Mouse (Mus musculus): ENCODE results near the gene E2f6. TPM values are rescaled to one million over a fixed set of nuclear protein-coding genes. Genes with fewer than 3 reads are reported as not detected.

E2f6 gene
- total and polyA plus RNA-seq, 3 experiments: 9.3 to 36.1 (median 20.0) TPM

DNA sequence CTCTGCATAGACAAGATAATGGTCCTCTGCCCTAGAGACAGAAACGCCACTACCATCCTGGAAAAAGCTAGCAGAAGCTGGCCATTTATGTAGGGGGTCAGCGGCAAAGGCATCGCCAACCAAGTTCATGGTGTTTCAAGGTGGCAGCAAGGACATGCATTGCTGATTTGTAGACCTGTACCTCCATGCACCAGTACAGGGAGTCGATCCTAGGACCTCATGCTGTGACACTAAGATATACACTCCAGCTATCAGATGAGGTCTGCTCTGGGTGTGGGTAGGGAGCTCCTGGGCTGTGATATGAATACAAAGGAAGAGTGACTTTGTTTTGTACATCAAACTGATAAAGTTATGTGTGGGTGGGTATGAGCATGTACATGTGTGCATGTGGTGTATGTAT lies 69.3 kb downstream of the E2f6 start:
- Histone ChIP-seq H3K36me3 (replicated peaks in 1 of 2; ENCODE audit: control insufficient read depth in 1 of 2, insufficient read depth in 1 of 2, low read length in 1 of 2) (no peaks in the 10 kb centered on the region), H3K9me3 (replicated peaks; ENCODE audit: low read length) (no peaks in the 10 kb centered on the region), H3K27ac (ENCODE audit: insufficient read depth, low read depth) (no peak overlapping the region), H3K4me3 (replicated peaks in 1 of 3; ENCODE audit: low read depth in 2 of 3, low read length in 2 of 3, poor library complexity in 1 of 3) (no peak overlapping the region), H3K79me2 (replicated peaks; ENCODE audit: control insufficient read depth, extremely low read depth, insufficient read depth, poor library complexity, severe bottlenecking) (no peaks in the 10 kb centered on the region), H3K9ac (ENCODE audit: insufficient read depth, low read depth) (no peak overlapping the region), H3K27me3 (replicated peaks) (no peaks in the 10 kb centered on the region), H3K4me2 (ENCODE audit: insufficient read depth, low read depth, poor library complexity, severe bottlenecking) (no peak overlapping the region), H3K4me1 (ENCODE audit: control insufficient read depth in 1 of 2, insufficient read depth in 2 of 2) (peaks cover 28 to 46% of the 10 kb centered on the region in 2 experiments)
- dilution Hi-C loops (cut with MboI; ENCODE audit: extremely low pct_ligation_motif_present, extremely low pct_unique_long_range_greater_than_20kb, low sequenced_read_pairs): no loop called here
- no peak for TF ChIP-seq ZMIZ1 (IDR thresholded peaks at IDR 0.05; ENCODE audit: low read depth, low read length)
- TF ChIP-seq CHD1 (IDR thresholded peaks at IDR 0.05; ENCODE audit: low read depth, low read length): no peak
- TF ChIP-seq SIN3A (IDR thresholded peaks at IDR 0.05; ENCODE audit: low read length): no peak
- TF ChIP-seq E2F4 (IDR thresholded peaks at IDR 0.05; ENCODE audit: insufficient replicate concordance, low read depth, low read length): no peak
- TF ChIP-seq USF1 (IDR thresholded peaks at IDR 0.05; ENCODE audit: low read depth, low read length): no peak
- TF ChIP-seq JUND (conservative IDR thresholded peaks at IDR 0.05; ENCODE audit: low read depth, low read length): no peak
- TF ChIP-seq CHD2 (IDR thresholded peaks at IDR 0.05; ENCODE audit: low read length): no peak
- no peak for TF ChIP-seq ZKSCAN1 (IDR thresholded peaks at IDR 0.05; ENCODE audit: borderline replicate concordance, low read depth, low read length)
- no peak for TF ChIP-seq TCF12 (IDR thresholded peaks at IDR 0.05; ENCODE audit: low read depth, low read length)
- no peak for TF ChIP-seq TBP (conservative IDR thresholded peaks at IDR 0.05; ENCODE audit: low read depth, low read length)
- no peak for TF ChIP-seq GABPA (IDR thresholded peaks at IDR 0.05; ENCODE audit: insufficient replicate concordance, low read depth, low read length)
- no peak for TF ChIP-seq USF2 (conservative IDR thresholded peaks at IDR 0.05; ENCODE audit: low read depth, low read length)
- no peak for TF ChIP-seq UBTF (IDR thresholded peaks at IDR 0.05; ENCODE audit: low read depth, low read length)
- no peak for TF ChIP-seq PAX5 (IDR thresholded peaks at IDR 0.05; ENCODE audit: low read length)
- TF ChIP-seq EP300 (IDR thresholded peaks at IDR 0.05; ENCODE audit: low read length): no peak
- in situ Hi-C loops (cut with MboI; ENCODE audit: low pct_ligation_motif_present, low pct_unique_long_range_greater_than_20kb, low sequenced_read_pairs): no loop called here
- no peak for DNase-seq (ENCODE audit: extremely low read depth)

DNA sequence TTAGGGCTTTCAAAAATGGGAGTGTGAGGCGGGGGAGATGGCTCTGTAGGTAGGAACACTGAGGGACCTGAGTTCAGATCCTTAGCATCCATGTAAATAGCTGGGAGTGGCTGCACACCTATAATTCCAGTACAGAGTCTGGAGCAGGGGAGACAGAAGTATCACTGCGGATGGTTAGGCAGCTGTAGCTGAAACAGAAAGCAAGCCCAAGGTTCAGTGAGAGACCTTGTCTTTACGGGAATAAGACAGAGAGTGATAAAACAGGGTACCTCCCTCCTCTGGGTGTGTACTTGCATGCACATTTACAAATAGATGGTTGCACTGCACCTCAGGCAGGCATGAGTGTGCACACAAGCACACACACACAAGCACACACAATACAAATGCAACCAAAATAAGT lies 71.7 kb downstream of the E2f6 start:
- no peak overlapping the region for H3K27ac ChIP-seq (ENCODE audit: insufficient read depth, low read depth)
- H3K9ac ChIP-seq (ENCODE audit: insufficient read depth, low read depth): no peak overlapping the region
- H3K4me3 ChIP-seq (replicated peaks in 1 of 3; ENCODE audit: low read depth in 2 of 3, low read length in 2 of 3, poor library complexity in 1 of 3): no peak overlapping the region
- no peak for DNase-seq (ENCODE audit: extremely low read depth)
- in situ Hi-C loops (cut with MboI; ENCODE audit: low pct_ligation_motif_present, low pct_unique_long_range_greater_than_20kb, low sequenced_read_pairs) (no loop called here), dilution Hi-C loops (cut with MboI; ENCODE audit: extremely low pct_ligation_motif_present, extremely low pct_unique_long_range_greater_than_20kb, low sequenced_read_pairs) (no loop called here)
- H3K9me3 ChIP-seq (replicated peaks; ENCODE audit: low read length): no peaks in the 10 kb centered on the region
- H3K79me2 ChIP-seq (replicated peaks; ENCODE audit: control insufficient read depth, extremely low read depth, insufficient read depth, poor library complexity, severe bottlenecking): no peaks in the 10 kb centered on the region
- no peak for TF ChIP-seq ELF1 (IDR thresholded peaks at IDR 0.05; ENCODE audit: low read depth, low read length)
- no peak for TF ChIP-seq MAX (IDR thresholded peaks at IDR 0.05; ENCODE audit: low read length)
- no peak for TF ChIP-seq JUND (conservative IDR thresholded peaks at IDR 0.05; ENCODE audit: low read depth, low read length)
- no peak for TF ChIP-seq HCFC1 (IDR thresholded peaks at IDR 0.05; ENCODE audit: low read depth, low read length)
- TF ChIP-seq CTCF (conservative IDR thresholded peaks at IDR 0.05 in 1 of 2, IDR thresholded peaks at IDR 0.05 in 1 of 2; ENCODE audit: low read depth in 2 of 2, low read length in 2 of 2): no peak
- TF ChIP-seq UBTF (IDR thresholded peaks at IDR 0.05; ENCODE audit: low read depth, low read length): no peak
- no peak for TF ChIP-seq GABPA (IDR thresholded peaks at IDR 0.05; ENCODE audit: insufficient replicate concordance, low read depth, low read length)
- TF ChIP-seq ZKSCAN1 (IDR thresholded peaks at IDR 0.05; ENCODE audit: borderline replicate concordance, low read depth, low read length): no peak
- no peak for TF ChIP-seq CHD1 (IDR thresholded peaks at IDR 0.05; ENCODE audit: low read depth, low read length)
- no peak for TF ChIP-seq MAZ (IDR thresholded peaks at IDR 0.05; ENCODE audit: low read depth, low read length)
- TF ChIP-seq PAX5 (IDR thresholded peaks at IDR 0.05; ENCODE audit: low read length): no peak
- TF ChIP-seq MYC (IDR thresholded peaks at IDR 0.05; ENCODE audit: low read depth, low read length): no peak
- no peak for TF ChIP-seq NELFE (IDR thresholded peaks at IDR 0.05; ENCODE audit: low read depth, low read length)
- TF ChIP-seq NRF1 (IDR thresholded peaks at IDR 0.05; ENCODE audit: low read depth, low read length): no peak
- TF ChIP-seq ZC3H11A (IDR thresholded peaks at IDR 0.05; ENCODE audit: low read depth, low read length): no peak
- no peak for TF ChIP-seq EP300 (IDR thresholded peaks at IDR 0.05; ENCODE audit: low read length)
- TF ChIP-seq TBP (conservative IDR thresholded peaks at IDR 0.05; ENCODE audit: low read depth, low read length): no peak
- peaks cover 16 to 22% of the 10 kb centered on the region in 2 experiments for H3K4me1 ChIP-seq (ENCODE audit: control insufficient read depth in 1 of 2, insufficient read depth in 2 of 2)
- no peak overlapping the region for H3K4me2 ChIP-seq (ENCODE audit: insufficient read depth, low read depth, poor library complexity, severe bottlenecking)
- H3K36me3 ChIP-seq (replicated peaks in 1 of 2; ENCODE audit: control insufficient read depth in 1 of 2, insufficient read depth in 1 of 2, low read length in 1 of 2): no peaks in the 10 kb centered on the region
- H3K27me3 ChIP-seq (replicated peaks): no peaks in the 10 kb centered on the region
